Mouse (Mus musculus) testis, postnatal 10 days (tissue): ENCODE results near the gene Gm4985.
"Not testable (repeated sequence)": the region's sequence is repeated elsewhere in the genome, so short reads cannot be mapped to it uniquely, and the experiment has no call there.

Experiments used
- DNase-seq: peaks from one replicate; pipeline ENCODE4 v3.0.0; 2021; ENCODE audit warnings: low spot score

Gm4985 gene

DNA sequence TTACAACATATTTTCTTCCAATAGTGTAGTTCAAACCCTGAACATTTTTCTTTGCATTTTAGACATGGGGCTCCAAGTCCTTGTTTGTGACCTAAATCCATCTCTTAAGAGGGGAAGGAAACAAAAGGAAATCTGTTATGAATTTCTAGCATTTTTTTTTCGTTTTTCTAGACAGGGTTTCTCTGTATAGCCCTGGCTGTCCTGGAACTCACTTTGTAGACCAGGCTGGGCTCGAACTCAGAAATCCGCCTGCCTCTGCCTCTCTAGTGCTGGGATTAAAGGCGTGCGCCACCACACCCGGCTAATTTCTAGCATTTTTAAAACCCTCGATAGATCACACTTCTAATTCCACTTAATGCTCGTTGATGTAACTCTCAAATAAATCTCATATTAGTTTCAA is at the start of gene Gm4985:
Gm4985 (minus strand) TSS at position 101 of the 400 bp plus-strand sequence.
- not testable (repeated sequence) for DNase-seq

- no peak for DNase-seq
Measured at GRCm38 (mm10) chrX:23954161-23954560, 4.6 kb downstream of the Gm4985 start.
